Mouse (Mus musculus) cortical plate, adult 2 months (tissue): Measurements from ENCODE around the gene Dffa.

Experiments used
- CTCF ChIP-seq: fragments of 200-500 bp; IDR thresholded peaks from 2 replicates; pipeline ENCODE4 v1.5.1; 2011; ENCODE audit warnings: mild to moderate bottlenecking, control low read depth, low read length; ENCODE audit not compliant: insufficient read depth; ENCODE audit errors: extremely low read depth
- POLR2A ChIP-seq: fragments of 200-500 bp; IDR thresholded peaks from 2 replicates; pipeline ENCODE4 v1.6.1; 2011; ENCODE audit warnings: mild to moderate bottlenecking, low read length, control low read depth; ENCODE audit not compliant: insufficient read depth; ENCODE audit errors: extremely low read depth

DNA sequence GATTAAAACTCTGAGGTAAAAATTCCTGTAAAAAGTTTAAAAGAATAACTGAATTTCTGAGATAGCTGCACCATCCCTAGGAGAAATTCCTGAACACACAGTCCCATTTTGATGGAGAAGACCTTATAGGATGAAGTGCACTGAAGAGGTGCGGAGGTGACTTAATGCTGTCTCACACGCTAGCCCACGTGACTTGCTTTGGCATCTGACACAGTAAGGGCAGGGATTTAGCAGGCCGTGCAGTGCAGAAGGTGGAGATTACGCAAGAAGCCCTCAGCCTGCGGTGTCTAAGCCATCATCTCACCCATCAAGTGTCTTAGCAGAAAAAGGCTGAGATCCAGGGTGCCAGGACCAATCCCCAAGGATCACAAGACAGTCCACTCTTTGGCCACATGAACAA is 57.2 kb downstream of the Dffa start:
- TF ChIP-seq POLR2A (no peak), CTCF (no peak)
